ENCODE assay signal across 9 mouse cellular contexts in the genomic region with DNA sequence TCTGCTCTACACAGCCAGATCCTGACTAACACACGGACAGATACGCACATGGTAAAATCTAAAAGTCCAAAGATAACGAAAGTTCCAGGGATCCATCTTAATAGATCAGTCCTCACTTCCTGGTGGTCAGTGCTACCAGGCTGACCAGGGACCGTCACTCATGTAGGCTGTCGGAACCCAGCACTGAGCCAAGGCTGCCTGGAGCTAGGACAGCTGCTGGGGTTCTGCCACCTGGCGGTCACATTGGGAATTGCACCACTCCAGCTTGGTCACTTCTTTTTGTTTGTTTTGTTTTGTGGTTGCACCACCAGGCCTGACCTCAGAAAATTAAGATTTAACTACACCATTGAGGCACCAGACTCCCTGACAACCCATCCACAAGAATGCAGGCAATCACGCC. TPM values are rescaled to one million over a fixed set of nuclear protein-coding genes. Genes with fewer than 3 reads are reported as not detected.
DNase-seq lines count a peak whose midpoint lies in the region; ATAC-seq and TF ChIP-seq lines count a peak whose summit lies in the region.
"Had no signal": no experiment of that assay in that cellular context is flagged by ENCODE, and none has a peak within 500 bp of the region (broad histone marks: within the 10 kb centered on the region; RNA-seq: fewer than 3 reads in every experiment).

No protein-coding gene starts in this region.

- H3K9ac ChIP-seq in heart, adult 2 months (ENCODE audit: low read depth, low read length), result no peak overlapping the region
- no peak overlapping the region for H3K9ac ChIP-seq in heart, embryonic 11.5 days (ENCODE audit: low read depth, low read length)
- H3K9ac ChIP-seq in kidney, embryonic 14.5 days (ENCODE audit: low read depth, low read length), result no peak overlapping the region
- no peak overlapping the region for H3K9ac ChIP-seq in stomach, embryonic 14.5 days (replicated peaks; ENCODE audit: low read depth, low read length)
- H3K9ac ChIP-seq: neural tube, embryonic 13.5 days had no signal

- ATAC-seq in heart, embryonic 11.5 days (replicated peaks; ENCODE audit: insufficient number of reproducible peaks, low FRiP score, low TSS enrichment), result no peak
- ATAC-seq in kidney, embryonic 14.5 days (ENCODE audit: low FRiP score, low TSS enrichment), result peak; percentile 61; the same call in 1 of the 2 replicates
- ATAC-seq in megakaryocyte progenitor cell, adult 5-6 weeks (replicated peaks; ENCODE audit: poor library complexity), result peak; percentile 68
- peak; percentile 30; the same call in 1 of the 2 replicates for ATAC-seq in stomach, embryonic 14.5 days (ENCODE audit: insufficient number of reproducible peaks, insufficient read depth, low FRiP score, low read depth)

- intact Hi-C loops in heart, adult 2 months (cut with DNase I), result loop anchor here (1.0 to 10.0 kb wide), 2 partner anchors 309 to 337 kb away; no protein-coding TSS in a partner anchor

- no peak for TF ChIP-seq POLR2A in heart, adult 2 months (IDR thresholded peaks at IDR 0.05; ENCODE audit: insufficient read depth, low read depth, low read length)

- H3K9me3 ChIP-seq in heart, embryonic 11.5 days (replicated peaks; ENCODE audit: control insufficient read depth, low read length), result no peaks in the 10 kb centered on the region
- no peaks in the 10 kb centered on the region for H3K9me3 ChIP-seq in kidney, embryonic 14.5 days (ENCODE audit: control insufficient read depth, low read length)
- H3K9me3 ChIP-seq in stomach, embryonic 14.5 days (ENCODE audit: control insufficient read depth, low read depth, low read length), result no peaks in the 10 kb centered on the region
- H3K9me3 ChIP-seq: neural tube, embryonic 13.5 days had no signal

- peak; percentile 98; the same call in 1 of the 2 replicates for TF ChIP-seq CTCF in heart, adult 2 months (IDR thresholded peaks at IDR 0.05)

- H3K4me2 ChIP-seq in heart, embryonic 11.5 days, result no peak overlapping the region
- H3K4me2 ChIP-seq in kidney, embryonic 14.5 days (replicated peaks; ENCODE audit: low read depth, low read length), result no peak overlapping the region
- H3K4me2 ChIP-seq in stomach, embryonic 14.5 days (replicated peaks; ENCODE audit: low read depth, low read length), result no peak overlapping the region
- H3K4me2 ChIP-seq: neural tube, embryonic 13.5 days had no signal

- peaks cover 1% of the 10 kb centered on the region; the same call in 1 of the 2 replicates for H3K4me1 ChIP-seq in heart, adult 2 months (ENCODE audit: control insufficient read depth, insufficient read depth, low read length)
- H3K4me1 ChIP-seq in heart, embryonic 11.5 days (ENCODE audit: control insufficient read depth, insufficient read depth, low read length), result no peaks in the 10 kb centered on the region
- H3K4me1 ChIP-seq in kidney, embryonic 14.5 days (ENCODE audit: control insufficient read depth, insufficient read depth, low read length), result 0 out of 2 replicates have a peak, but pooled peaks cover 3% of the 10 kb centered on the region
- 0 out of 2 replicates have a peak, but pooled peaks cover 5% of the 10 kb centered on the region for H3K4me1 ChIP-seq in stomach, embryonic 14.5 days (ENCODE audit: control insufficient read depth, insufficient read depth, low read length)

- peak; percentile 48 to 72 for DNase-seq in heart, adult 2 months
- DNase-seq in 3T3-L1 (ENCODE audit: low read depth, low spot score), result peak; percentile 72
- DNase-seq in R1 (ENCODE audit: low read depth, low spot score), result peak; percentile 58
- DNase-seq in embryo, embryonic 11 days, result peak; percentile 73

- no peaks in the 10 kb centered on the region for H3K36me3 ChIP-seq in heart, adult 2 months (ENCODE audit: control insufficient read depth, insufficient read depth, low read length)
- H3K36me3 ChIP-seq in heart, embryonic 11.5 days (ENCODE audit: control insufficient read depth, insufficient read depth, low read length), result no peaks in the 10 kb centered on the region
- H3K36me3 ChIP-seq in kidney, embryonic 14.5 days (ENCODE audit: control insufficient read depth, insufficient read depth, low read length), result no peaks in the 10 kb centered on the region
- H3K36me3 ChIP-seq in stomach, embryonic 14.5 days (ENCODE audit: control insufficient read depth, insufficient read depth, low read length), result no peaks in the 10 kb centered on the region
- H3K36me3 ChIP-seq: neural tube, embryonic 13.5 days had no signal

- WGBS in heart, adult 2 months, result 45% methylated on average over 7 of the region's 7 CpGs
- WGBS in heart, embryonic 11.5 days (ENCODE audit: insufficient replicate concordance), result 40% methylated on average over 7 of the region's 7 CpGs
- 47% methylated on average over 7 of the region's 7 CpGs for WGBS in kidney, embryonic 14.5 days
- 46% methylated on average over 7 of the region's 7 CpGs for WGBS in stomach, embryonic 14.5 days

- no peaks in the 10 kb centered on the region for H3K79me2 ChIP-seq in heart, adult 2 months (replicated peaks; ENCODE audit: control insufficient read depth, insufficient read depth, low read length)

- H3K27me3 ChIP-seq in heart, adult 2 months (ENCODE audit: control insufficient read depth, insufficient read depth, low read length), result no peaks in the 10 kb centered on the region
- peaks cover 14% of the 10 kb centered on the region for H3K27me3 ChIP-seq in heart, embryonic 11.5 days (ENCODE audit: control insufficient read depth, insufficient read depth, low read length)
- no peaks in the 10 kb centered on the region; the same call in 1 of the 2 replicates for H3K27me3 ChIP-seq in kidney, embryonic 14.5 days (ENCODE audit: control insufficient read depth, insufficient read depth, low read length)
- no peaks in the 10 kb centered on the region for H3K27me3 ChIP-seq in stomach, embryonic 14.5 days (ENCODE audit: control insufficient read depth, insufficient read depth, low read length)

- no peak overlapping the region for H3K4me3 ChIP-seq in heart, adult 2 months
- H3K4me3 ChIP-seq in heart, embryonic 11.5 days (ENCODE audit: low read depth, low read length), result no peak overlapping the region
- H3K4me3 ChIP-seq in kidney, embryonic 14.5 days (ENCODE audit: low read length), result no peak overlapping the region
- no peak overlapping the region for H3K4me3 ChIP-seq in stomach, embryonic 14.5 days (ENCODE audit: low read depth, low read length)
- H3K4me3 ChIP-seq: neural tube, embryonic 13.5 days had no signal

- no peak for TF ChIP-seq EP300 in heart, adult 2 months (IDR thresholded peaks at IDR 0.05; ENCODE audit: insufficient read depth, low read depth, low read length)

- H3K27ac ChIP-seq in heart, adult 2 months, result no peak overlapping the region
- no peak overlapping the region for H3K27ac ChIP-seq in heart, embryonic 11.5 days (ENCODE audit: low read depth, low read length)
- H3K27ac ChIP-seq in kidney, embryonic 14.5 days (ENCODE audit: low read depth, low read length), result no peak overlapping the region
- no peak overlapping the region for H3K27ac ChIP-seq in stomach, embryonic 14.5 days (ENCODE audit: low read length)
- H3K27ac ChIP-seq: neural tube, embryonic 13.5 days had no signal

RNA-seq across cellular contexts. Expression of gene Cd82, which starts 14.6 kb away (rescaled TPM):
- total RNA-seq in heart, adult 2 months (2021), result 10 to 100 TPM; 15.2 to 18.7 TPM
- polyA plus RNA-seq in heart, adult 2 months (2012; rRNA removed), result 28.1 and 31.6 TPM in 2 replicates
- 10.6 and 14.3 TPM in 2 replicates for polyA plus RNA-seq in heart, embryonic 11.5 days (2014; fragmentation: Nextera tagmentation; extraction: Ambion mirVana)
- polyA plus RNA-seq in kidney, embryonic 14.5 days (2014; fragmentation: Nextera tagmentation; extraction: Ambion mirVana), result 17.4 and 27.4 TPM in 2 replicates
- 15.0 and 20.2 TPM in 2 replicates for total RNA-seq in megakaryocyte progenitor cell, adult 5-6 weeks (2015)
- total RNA-seq in megakaryocyte progenitor cell, adult 5-6 weeks (2017), result 23.9 and 31.2 TPM in 2 replicates
- polyA plus RNA-seq in stomach, embryonic 14.5 days (2014; fragmentation: Nextera tagmentation; extraction: Ambion mirVana), result 45.3 and 48.9 TPM in 2 replicates
